Mouse (Mus musculus) skeletal muscle tissue, adult 2 months (tissue): ENCODE measurements around the gene Oas1d.
"Not testable (repeated sequence)": the region's sequence is repeated elsewhere in the genome, so short reads cannot be mapped to it uniquely, and the experiment has no call there.

ENCODE experiments used
- DNase-seq: peaks from one replicate; pipeline ENCODE4 v3.0.0-alpha.2; 2012; ENCODE audit warnings: low read depth, low spot score

Gene Oas1d

DNA sequence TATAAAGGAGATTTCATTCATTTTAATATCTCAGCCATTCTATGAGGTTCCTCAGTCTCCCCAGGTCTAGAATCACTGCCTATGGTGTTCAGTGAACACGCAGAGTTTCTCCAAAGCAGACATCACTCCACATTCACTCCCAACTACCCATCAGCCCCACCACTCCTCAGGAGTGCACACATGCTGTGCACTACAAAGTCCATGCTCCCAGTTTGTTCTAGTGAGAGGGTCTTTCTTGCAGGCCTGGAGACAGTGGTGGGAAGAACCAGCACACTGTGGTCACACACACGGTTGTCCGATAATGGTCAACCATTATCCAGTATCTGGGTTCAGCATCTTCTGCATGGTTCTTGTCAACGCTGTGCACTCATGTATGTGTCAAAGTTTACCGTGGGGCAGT, 12.3 kb upstream of the Oas1d start:
- DNase-seq, result no peak

DNA sequence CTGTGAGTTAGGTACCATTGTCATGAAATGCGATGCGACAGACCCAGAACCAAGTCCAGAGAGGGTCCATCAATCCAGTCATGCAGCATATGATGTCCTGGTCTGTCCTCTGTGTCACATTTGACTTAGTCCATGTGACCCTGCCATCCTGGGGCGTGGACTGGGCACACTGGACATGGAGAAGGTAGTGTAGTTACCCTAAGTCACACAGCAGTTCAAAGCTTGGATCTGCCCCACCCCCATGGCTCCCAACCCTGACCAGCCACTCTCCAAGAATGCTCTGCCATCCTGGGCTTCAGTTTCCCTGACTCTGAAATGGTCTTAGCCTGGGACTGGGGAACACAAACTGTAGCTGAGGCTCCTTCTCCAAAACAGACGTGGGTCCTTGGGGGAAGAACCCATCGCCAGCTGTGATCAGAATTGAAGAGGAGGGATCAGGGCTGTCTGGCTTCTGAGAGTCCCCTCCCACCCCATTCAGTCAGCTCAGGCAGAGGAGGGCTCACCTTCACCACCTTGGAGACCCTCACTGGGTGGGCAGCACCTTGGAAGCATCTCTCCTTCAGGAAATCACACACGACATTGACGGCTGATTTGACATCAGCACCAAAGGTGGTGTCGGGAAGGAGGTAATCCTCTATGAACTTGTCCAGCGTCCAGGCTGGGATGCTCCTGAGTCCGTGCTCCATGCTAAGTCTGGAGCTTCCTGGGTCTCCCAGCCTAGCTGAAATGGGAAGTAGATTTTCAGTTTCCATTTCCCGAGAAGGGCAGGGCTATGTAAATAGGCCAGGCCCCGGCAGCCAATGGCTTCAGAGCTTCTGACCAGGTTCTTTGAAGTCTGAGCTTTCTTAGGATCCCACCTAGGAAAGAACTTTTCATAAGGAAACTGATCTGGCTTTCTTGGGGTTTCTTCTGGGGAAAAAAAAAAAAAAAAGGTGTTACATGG, 7.3 kb upstream of the Oas1d start, which contains the start of gene Oas1a:
Gene Oas1a, minus strand, starts transcription at position 731 of the 943 bp plus-strand sequence.
- DNase-seq, result not testable (repeated sequence)

DNA sequence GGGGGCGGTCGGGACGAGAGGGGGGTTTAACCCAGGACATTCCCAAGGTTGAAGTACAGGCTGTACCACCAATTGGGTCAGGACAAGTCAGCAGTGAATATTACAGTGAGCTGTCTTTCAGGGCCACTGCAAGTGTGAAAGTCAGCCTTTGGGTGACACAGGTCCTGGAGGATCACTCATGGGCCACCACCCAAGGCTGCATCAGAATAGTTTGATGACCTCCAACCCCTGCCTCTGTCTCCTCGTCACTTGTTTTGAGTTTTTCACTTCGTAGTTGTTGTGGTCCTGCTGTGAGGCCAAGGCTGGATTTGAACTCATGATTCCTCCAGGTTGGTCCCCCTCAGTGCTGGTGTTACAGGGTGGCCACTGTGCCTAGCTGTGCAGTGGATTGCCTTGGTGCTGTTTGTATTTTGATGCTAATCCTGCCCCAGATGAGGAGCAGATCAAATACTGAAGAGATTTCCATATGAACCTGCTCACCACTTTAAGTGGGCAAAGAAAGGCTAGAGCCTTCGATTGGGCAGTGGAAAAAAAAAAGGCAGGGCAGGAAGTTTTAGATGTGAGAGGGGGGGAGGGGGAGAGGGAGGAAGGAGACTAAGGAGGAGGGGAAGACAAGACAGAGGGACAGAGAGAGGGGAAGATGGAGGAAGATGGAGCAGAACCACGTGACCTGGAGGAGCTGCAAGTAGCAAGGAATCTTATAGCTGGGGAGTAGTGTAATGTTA, 6.0 kb upstream of the Oas1d start:
- no peak for DNase-seq

DNA sequence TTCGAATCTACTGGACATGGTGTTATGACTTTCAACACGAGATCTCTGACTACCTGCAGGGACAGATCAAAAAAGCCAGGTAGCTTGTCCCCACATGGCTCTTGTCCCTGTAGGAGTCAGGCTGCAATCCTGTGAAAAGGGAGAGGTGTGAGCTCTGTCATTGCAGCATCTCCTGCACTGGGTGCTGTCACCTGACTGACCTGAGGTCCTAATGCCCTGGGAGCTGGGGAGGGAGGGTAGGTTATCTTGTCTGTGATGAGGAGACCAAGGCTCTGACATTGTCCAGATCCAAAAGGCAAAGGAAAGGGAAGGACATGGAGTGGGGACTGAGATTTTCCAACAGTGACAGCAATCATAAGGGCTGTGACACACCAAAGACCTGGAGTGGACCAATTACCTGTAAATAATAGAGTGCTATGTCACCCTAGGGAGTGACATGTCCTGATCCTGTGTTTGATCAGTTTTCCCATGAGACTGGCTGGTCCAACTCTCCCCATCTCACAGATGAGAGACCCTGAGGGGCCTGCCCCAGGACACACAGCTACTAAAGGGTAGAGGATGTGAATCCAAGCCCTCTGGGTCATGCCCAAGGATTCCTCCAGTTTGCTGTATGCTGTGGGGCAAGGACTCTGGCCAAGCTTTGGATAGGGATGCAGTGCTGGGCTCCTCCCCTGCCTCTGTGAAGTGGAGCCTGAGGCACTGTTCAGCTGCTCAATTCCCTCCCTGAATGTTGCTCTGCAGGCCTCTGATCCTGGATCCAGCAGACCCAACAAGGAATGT, 5.0 kb downstream of the Oas1d start:
- DNase-seq, result not testable (repeated sequence)

DNA sequence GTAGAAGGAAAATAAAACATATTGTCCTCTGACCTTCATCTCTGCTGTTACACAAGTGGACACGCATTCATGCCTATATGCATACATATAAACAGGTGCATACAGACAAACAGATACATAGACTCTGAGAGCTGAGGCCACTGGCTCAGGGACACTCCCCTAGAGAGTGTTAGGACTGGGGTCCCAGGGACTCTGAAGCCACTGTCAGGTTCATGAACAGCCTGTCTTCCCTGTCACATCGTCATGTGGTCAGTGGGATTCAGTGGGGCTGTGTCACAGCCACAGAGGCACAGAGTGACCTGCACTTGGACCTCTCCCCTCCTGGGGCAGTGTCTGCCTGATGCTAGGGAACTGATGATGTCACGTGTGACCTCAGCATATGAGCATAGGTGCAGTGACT, 6.0 kb downstream of the Oas1d start:
- DNase-seq, result no peak

DNA sequence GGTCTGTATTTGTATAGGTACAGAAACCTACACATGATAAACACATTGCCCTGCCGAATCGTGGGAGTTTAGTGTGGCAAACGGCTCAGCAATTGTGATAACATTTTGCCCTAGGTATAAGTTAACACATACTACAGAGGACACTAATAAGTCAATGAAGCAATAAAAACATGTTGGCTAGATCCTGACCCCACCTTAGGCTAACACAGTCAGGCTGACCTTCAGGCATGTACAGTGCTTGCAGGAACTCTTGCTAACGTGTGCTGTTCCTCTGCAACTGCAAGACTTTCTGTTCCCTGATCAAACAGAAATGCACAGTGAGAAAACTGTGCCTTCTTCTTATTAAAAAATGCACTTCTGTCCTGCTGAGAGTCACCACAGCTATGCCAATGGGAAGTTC, 9.6 kb downstream of the Oas1d start:
- no peak for DNase-seq

DNA sequence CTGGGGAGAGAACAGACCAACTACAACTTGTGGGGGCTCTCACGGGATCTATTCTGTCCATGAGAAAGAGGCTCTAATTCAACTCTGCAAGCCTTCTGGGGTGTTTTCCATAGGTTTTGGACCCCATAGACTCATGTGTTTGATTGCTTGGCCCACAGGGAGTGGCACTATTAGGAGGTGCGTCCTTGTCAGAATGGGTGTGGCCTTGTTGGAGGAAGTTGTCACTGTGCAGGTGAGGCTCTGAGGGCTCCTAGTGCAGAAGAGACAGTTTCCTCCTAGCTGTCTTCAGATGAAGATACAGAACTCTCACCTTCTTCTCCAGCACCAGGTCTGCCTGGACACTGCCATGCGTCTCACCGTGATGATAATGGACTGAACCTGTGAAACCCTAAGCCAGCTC, 10.2 kb downstream of the Oas1d start:
- DNase-seq, result not testable (repeated sequence)

DNA sequence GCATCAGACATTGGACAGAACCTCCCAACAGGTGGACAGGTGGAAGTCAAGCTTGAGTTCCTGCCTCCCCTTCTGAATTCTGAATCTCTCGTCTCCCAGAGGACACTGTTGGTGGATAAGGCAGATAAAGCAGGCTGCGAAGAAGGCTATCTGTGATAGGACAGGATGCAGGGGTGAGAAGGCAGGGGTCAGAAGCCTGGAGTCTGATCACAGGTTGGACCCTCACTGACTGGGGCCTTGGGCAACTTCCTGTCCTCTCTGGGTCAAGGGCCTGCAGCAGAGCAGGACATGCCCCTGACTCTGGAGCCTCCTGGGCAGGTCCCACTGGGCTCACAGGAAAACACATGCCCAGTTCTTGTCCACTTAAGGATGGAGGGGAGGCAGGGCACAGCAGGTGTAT, 12.0 kb downstream of the Oas1d start:
- not testable (repeated sequence) for DNase-seq

DNA sequence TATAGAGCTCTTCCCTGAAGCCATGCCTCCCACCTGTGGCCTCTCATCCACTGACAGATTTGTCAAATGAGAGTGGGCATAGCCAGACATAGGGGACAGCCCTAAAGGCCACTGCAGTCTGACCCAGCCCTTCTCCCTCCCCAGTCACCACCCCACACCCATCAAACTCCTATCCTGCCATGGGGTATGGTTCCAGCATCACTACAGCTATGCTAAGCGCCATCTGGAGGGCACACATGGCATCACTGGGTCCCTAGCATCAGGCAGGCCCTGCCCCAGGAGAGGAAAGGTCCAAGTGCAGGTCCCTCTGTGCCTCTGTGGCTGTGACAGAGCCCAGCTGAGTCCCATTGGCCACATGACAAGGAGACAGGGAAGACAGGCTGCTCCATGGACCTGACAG, 12.7 kb downstream of the Oas1d start:
- no peak for DNase-seq

DNA sequence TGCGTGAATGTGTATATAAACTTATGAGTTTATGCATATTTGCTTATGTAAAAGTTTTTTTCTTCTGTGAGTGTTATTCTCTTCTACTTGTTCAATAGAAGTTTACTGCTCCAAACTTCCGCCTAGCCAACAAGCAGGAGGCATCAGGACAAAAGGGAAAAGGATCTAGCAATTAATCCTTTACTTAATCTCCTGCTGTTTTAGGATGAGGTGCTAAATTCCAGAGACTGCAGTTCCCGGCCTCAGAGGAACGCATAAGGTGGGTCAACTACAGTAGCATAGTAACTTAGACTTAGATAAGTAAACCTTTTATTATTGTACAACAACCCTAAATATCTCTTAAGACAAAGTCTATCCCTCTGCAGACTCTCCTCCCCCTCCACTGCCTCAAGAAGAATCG, 19.6 kb downstream of the Oas1d start:
- DNase-seq, result no peak

DNA sequence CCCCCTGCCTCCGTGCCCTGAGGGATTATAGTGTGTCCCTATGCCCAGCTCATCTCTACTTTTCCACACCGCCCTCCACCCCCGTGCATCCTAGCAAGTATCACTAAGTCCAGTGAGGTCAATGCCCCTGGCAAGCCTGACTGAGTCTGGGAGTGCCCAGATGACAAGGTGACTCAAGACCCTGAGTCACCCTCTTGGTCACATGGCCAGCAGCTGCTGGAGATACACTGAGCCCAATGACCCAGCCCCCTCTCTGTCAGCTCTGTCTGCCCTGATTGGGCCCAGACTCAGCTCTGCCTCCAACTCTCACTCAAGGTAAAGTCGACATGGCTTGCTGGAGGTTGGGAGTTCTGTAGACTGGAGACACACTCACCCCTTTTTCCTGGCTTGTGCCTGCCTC, 23.5 kb downstream of the Oas1d start:
- DNase-seq, result no peak

DNA sequence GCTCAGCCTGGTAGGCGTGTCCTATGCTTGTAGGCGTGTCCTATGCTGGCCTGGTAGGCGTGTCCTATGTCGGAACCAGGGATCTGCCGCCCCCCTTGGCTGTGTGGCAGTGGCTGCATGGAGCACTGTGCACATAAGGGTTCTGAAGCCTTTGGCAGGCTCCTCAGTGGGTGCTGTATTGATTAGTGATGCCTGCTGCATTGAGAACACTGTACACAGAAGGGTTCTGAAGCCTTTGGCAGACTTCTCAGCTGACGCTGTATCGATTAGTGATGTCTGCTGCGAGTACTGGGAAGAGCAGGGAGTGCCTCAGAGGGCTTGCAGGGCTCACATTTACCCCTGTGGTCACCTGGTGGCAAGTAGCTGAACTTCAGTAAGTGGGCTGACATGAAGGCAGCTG, 24.2 kb downstream of the Oas1d start:
- DNase-seq, result no peak

DNA sequence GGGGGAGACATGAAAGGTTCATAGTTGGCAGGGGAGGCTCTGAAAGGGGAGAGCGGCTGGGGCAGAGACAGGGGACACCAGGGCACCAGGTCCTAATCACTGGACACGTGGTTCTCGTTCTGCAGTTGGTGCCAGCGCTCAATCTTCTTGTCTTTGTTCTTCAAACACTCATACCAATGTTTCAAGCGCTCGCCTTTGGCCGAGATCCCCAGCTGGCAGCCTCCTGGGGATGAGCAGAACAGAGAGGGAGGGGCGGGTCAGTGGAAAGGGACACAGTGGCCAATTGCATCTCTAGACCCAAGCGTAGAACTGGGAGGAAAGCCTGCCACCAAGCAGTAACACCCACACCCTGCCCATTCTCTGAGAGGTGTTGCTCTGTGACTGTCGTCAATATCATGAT, 27.7 kb downstream of the Oas1d start:
- no peak for DNase-seq

DNA sequence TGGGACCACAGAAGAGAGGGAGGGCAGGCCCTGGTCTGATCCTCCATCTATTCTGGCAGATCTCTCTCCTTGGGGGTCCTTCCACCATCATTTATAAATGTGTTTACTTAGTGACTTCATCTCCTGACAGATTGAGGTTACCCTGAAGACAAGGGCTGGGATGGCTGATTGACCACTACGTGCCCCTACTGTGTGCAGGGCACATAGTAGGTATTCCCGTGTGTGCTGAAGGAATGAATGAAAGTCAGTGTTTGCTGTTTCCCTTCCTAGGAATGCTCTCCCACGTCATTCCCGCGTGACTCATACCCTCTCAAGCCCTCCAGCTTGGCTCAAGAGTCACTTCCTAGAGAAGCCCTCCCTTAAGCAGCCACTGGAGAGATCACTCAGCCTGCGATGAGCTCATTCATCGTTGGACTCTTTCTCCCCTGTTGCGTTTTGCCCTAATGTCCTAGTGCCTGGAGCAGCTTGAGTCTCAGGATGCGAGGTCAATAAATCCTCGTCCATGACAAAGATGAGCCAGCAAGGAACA, 38.0 kb downstream of the Oas1d start:
- peak; percentile 36 for DNase-seq

DNA sequence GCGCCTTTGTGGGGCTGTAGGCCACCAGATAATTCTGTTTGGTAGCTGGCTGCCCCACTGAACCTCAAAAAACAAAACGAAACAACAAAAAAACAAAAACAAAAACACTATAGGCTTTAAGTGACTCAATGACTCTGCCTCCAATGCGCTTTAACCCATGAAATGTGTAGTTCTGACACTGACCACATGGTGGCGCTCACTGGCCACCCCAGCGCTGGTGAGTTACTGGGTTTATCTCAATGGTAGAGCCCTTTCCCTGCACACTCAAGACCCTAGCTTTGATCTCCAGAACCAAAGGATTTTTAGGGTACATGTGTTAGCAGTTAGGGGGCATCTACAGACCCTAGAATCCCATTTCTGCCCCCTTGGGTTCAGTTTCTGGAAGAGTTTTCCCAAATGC, 39.6 kb downstream of the Oas1d start:
- DNase-seq, result no peak

DNA sequence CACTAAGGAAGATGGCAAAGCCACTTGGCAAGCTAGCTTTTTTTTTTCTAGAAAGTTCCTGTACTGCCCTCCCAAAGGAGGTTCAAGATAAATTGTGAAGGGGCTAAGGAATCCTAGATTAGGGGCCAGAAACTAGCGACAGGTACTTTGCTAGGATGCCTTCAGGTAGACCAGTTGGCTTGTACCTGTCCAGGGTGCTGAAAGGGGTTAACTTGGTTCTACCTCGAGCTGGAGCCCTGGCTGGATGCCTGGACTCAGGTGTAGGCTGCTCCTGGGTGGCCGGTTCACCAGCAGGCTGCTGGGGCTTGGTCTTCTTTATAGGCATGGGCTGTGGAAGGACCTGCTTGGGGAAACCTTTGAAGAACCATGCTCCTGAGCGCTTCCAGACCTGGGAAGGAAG, 46.7 kb downstream of the Oas1d start:
- no peak for DNase-seq

DNA sequence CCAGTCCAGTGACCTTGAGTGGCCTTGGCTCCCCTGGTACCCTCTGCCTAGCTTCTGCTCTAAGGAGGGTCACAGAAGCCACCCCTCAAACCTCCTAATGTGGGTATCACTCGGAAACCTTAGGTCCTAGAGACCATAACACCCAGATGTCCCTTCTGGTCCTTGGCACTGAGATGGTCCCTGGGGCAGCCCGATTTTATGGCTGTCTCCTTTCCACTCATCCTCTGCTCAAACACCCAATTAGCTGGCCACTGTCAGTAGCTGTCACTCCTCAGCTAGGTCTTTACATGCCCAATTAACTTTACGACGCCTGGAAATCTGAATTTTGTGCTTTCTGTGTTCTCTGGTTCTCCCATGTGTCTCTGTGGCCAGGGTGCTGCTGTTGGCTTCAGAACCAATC, 51.8 kb downstream of the Oas1d start:
- no peak for DNase-seq

DNA sequence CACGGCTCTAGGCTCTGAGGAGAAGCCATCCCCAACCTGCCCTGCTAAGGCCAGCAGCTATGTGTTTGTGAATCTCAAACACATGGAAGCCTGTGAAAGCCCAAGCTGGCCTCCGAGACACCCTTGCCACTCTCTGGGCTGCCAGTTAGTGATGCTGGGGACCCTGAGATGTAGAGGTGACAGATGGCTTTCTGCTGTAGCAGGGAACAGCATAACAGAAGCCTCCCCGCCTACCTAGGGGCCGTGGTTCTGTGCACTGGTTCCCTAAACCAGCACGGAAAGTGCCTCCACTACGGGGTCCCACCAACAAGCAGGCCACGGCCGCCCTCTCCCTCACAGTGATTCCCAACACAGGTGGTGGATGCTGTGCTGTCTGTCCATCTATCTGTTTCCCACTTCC, 52.6 kb downstream of the Oas1d start:
- no peak for DNase-seq

DNA sequence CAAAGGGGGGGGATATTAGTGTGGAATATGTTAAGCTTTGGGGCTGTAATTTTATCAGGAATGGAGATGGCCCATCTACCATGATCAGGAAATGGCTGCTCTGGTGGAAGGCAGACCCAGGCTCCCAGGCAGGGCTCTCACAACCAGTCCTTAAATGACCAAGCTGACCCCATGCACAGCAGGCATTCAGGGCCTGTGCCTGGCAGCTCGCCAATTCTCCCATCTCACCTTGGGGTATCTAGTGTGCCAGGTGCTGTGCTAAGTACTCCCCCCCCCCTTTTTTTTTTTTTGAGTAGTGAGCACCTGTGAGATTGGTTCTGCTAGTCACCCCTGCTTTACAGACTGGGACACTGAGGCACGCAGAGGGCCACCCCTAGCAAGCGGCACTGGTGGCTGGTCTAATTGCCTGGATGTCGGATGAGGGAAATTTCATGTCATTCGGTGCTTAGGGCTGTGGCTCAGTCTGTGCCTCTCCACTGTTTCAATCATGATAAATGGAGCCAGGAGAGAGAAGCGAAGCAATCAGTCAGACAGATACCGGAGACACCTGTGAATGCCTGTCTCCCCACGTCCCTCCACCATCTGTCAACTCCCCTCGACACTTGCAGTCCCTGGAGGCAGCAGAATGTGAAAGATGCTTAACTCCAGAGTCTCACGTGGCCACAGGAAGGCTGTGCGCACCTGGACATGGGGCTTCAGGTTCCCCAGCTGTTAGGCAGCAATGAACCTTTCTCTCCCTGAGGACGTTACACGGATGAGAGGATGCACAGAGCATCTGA, 53.2 kb downstream of the Oas1d start:
- no peak for DNase-seq

DNA sequence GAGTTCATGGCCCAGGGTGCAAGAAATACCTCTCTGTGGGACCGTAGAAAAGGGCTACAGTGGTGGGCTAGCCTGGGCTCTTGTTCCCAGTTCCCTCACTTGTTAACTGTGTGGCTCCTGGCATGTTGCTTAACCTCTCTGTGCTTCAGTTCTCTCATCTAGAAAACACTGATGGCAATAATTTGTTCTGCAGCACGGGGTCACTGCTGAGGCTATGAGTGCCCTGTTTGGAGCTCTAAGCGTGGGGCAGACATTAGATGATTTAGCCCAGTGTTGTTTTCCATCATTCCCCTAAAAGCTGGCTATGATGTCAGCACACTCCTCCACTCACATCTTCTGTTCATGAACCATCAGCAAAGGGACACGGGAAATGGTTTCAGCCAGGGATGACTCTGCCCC, 53.8 kb downstream of the Oas1d start:
- no peak for DNase-seq

DNA sequence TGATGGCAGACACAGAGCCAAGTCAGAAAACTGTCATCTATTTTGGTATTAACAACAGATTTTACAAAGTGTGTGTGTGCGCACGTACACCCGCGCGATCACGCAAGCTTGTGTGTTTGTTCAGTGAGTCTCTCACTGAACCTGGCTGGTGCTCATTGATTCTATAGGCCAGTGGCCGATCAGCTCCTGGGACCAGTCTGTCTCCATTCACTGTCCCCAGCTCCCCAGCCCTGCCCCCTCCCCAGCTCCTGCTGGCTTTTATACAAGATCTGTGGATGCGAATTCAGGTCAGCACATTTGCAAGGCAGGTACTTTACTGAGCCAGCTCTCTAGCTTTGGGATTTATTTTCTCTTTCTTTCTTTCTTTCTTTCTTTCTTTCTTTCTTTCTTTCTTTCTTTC, 54.5 kb downstream of the Oas1d start:
- DNase-seq, result no peak
